Mouse (Mus musculus) olfactory bulb, adult 2 months (tissue): ENCODE data around the gene Gm38392. TPM values are rescaled to one million over a fixed set of nuclear protein-coding genes. Genes with fewer than 3 reads are reported as not detected.

Source experiments
- H3K27ac ChIP-seq: fragments of 200-500 bp; 2 replicates; pipeline ENCODE4 v1.5.1; 2012; ENCODE audit warnings: low read depth, low read length; ENCODE audit not compliant: insufficient read depth
- H3K4me1 ChIP-seq: fragments of 200-500 bp; 2 replicates; pipeline ENCODE4 v1.6.1; 2012; ENCODE audit warnings: low read length; ENCODE audit not compliant: control insufficient read depth, insufficient read depth
- H3K4me3 ChIP-seq: fragments of 200-500 bp; 2 replicates; pipeline ENCODE4 v1.5.1; 2012; ENCODE audit warnings: mild to moderate bottlenecking, low read depth, low read length, moderate library complexity; ENCODE audit not compliant: insufficient read depth
- CTCF ChIP-seq: fragments of 200-500 bp; IDR thresholded peaks from 2 replicates; pipeline ENCODE4 v1.5.1; 2012; ENCODE audit warnings: low read depth, mild to moderate bottlenecking, low read length, moderate library complexity; ENCODE audit not compliant: insufficient read depth
- POLR2A ChIP-seq: fragments of 200-500 bp; IDR thresholded peaks from 2 replicates; pipeline ENCODE4 v1.6.1; 2012; ENCODE audit warnings: mild to moderate bottlenecking, low read depth, low read length, moderate library complexity; ENCODE audit not compliant: insufficient read depth
- WGBS: fragments of 180-500 bp; shearing (Covaris S2); methylation state at CpG from one replicate; pipeline ENCODE4 v1.1.7; 2018; 5-methylcytosine and 5-hydroxymethylcytosine counted together
- polyA plus RNA-seq: library from polyadenylated mRNA; stranded (reverse); fragments of >200 nt; gene quantifications from 2 replicates; pipeline ENCODE4 v1.2.4, GENCODE M21; 2012; ENCODE audit warnings: low replicate concordance; ENCODE audit not compliant: missing spikeins, insufficient read depth, insufficient read length

Gene Gm38392
- polyA plus RNA-seq, 1 experiment: not detected

DNA sequence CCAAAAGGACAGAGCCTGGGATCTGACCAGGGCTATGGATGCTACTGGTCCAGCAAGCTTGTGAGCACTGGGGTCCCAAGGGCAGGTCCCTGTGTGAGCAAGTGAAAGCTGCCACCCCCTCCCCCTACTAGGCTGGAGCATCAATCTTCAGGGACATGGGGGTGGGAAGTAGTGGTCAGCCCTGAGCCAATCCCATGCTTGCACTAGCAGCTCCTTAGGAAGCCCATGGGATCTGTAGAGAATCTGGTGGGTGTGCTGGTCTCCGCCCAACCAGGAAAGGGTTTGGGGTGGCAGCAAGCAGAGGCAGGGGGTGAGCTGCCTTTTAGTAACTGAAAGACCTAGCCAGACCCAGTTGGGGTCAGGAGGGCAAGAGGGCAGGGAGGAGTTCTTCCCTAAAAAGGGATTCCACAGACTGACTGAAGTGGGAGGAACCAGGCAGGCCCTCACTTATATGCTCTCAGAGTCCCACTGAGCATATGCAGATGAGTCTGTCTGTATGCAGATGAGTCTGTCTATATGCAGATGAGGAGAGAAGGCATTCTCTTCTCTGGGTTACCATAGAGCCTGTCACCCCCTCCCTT, 55.9 kb downstream of the Gm38392 start:
- H3K27ac ChIP-seq: peak overlapping the region; percentile 7; the same call in 1 of the 2 replicates
- 43% methylated on average over 1 of the region's 1 CpGs for WGBS
- H3K4me1 ChIP-seq: peaks cover 50% of the 10 kb centered on the region
- no peak overlapping the region for H3K4me3 ChIP-seq
- no peak for TF ChIP-seq POLR2A
- TF ChIP-seq CTCF: no peak

DNA sequence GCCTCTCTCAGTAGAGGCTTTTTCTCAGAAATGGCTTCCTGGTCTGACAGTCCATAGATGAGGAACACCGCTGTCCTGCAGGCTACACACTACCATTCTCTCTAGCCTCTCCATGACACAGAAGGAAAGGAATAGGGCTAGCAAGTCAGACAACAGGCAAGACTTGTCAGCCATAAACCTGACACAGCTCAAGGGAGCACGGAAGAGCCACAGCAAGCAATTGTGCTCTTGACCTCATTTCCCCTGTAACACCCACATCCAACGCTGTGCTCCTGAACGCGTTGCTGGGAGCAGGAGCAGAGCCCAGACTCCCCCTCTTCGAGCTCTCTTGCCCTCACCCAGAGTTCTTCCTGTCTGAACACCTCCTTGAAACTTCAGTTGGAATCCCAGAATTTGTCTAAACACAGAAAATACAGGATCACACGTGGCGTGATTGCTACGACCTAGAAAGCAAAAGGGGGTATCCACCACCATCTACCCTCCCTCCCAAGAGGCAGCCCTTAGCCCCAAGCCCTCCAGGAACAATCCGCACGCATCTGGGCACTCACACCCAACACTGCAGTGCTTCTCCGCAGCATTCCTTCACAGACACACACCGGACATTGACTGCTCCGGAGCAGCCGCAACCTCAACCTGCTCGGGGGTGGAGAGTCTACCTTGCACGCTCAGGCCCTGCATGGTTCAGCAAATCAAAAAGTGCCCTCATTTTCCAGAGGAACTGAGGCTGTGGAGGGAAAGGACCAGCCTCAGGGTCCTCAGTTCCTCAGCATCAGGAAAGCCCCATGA, 56.6 kb downstream of the Gm38392 start:
- no peak for TF ChIP-seq CTCF
- TF ChIP-seq POLR2A: peak; percentile 31; the same call in 1 of the 2 replicates
- Histone ChIP-seq H3K4me1 (peaks cover 55% of the 10 kb centered on the region), H3K4me3 (no peak overlapping the region), H3K27ac (peak overlapping the region; percentile 7; the same call in 1 of the 2 replicates)
- WGBS: 30% methylated on average over 17 of the region's 17 CpGs

DNA sequence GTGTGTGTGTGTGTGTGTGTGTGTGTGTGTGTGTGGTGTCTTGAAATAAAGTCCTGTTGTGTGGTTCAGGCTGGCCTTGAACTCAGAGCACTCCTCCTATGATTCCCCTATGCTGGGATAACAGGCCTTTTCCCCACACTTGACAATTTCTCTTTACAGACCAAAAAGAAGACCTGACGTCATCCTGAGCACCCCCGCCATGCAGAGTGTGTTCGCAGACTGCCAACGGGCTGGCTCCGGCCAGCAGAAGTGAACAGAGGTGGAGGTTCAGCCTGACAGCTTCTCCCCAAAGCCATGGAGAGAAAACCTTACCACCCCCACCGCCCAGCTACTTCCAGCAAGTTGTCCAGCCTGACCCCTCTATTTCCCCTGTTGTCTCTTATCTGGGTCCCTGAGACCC, 57.5 kb downstream of the Gm38392 start:
- WGBS: 30% methylated on average over 6 of the region's 6 CpGs
- H3K27ac ChIP-seq: no peak overlapping the region
- TF ChIP-seq POLR2A (no peak), CTCF (no peak)
- no peak overlapping the region for H3K4me3 ChIP-seq
- H3K4me1 ChIP-seq: peaks cover 64% of the 10 kb centered on the region

DNA sequence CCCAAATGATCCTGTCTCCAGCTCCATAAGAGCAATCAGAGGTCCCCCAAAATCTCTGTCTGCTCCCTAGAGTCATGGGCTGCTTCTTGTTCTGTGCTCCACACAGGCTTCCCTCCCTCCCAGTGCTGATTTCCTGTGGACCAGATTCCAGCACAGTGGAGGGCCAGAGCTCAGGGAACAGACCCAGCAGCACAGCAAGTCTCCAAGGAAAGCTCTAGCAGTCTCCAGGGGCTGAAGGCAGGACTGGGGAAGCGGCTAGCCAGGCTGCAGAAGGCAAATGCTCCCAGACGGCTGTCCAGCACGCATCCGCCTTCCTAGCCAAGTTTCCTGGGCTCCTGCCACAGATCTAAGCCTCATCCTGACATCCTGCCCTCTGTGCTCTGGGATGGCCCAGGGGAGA, 58.1 kb downstream of the Gm38392 start:
- Histone ChIP-seq H3K27ac (peak overlapping the region; percentile 29; the same call in 1 of the 2 replicates), H3K4me1 (peaks cover 63% of the 10 kb centered on the region), H3K4me3 (no peak overlapping the region)
- 51% methylated on average over 4 of the region's 4 CpGs for WGBS
- no peak for TF ChIP-seq CTCF
- TF ChIP-seq POLR2A: no peak

DNA sequence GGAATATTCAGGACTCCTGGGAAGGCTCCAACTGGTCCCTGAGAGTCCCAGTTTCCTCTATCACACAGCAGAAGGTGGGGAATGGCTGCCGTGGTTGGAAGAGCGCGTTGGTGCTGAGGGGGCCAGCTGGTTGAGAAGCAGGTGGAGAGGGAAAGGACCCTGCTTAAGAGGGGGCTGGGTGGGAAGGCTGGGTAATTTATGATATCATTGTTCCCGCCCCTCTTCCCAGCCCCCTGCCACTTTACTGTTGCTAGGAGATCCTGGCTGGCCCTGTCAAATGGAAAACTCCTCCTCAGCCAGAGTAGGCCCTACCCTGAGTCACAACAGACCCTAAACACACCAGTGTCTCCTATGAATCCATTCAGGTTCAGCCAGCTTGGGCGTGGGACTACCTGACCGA, 59.0 kb downstream of the Gm38392 start:
- peaks cover 58% of the 10 kb centered on the region for H3K4me1 ChIP-seq
- TF ChIP-seq CTCF (no peak), POLR2A (no peak)
- no peak overlapping the region for H3K4me3 ChIP-seq
- H3K27ac ChIP-seq: no peak overlapping the region
- WGBS: 39% methylated on average over 6 of the region's 6 CpGs

DNA sequence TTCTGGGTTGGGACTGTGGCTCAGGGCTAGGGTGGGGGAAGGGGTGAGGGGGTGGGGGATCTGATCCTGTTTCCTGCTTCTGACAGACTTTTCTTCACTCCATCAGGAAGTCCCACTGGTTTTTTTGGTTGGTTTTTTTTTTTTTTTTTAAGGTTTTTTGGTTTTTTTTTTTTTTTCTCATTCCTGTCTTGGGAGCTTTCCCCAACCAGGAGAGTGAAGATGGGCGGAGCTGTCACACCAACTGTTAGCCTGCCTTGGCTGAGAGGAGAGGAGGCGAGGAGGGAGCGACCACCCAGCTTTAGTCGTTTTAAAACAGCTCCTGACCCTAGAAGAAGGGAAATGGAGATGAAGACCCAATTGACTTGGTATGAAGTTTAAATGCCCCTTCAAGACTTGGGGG, 59.8 kb downstream of the Gm38392 start:
- 43% methylated on average over 4 of the region's 4 CpGs for WGBS
- Histone ChIP-seq H3K4me3 (no peak overlapping the region), H3K27ac (no peak overlapping the region), H3K4me1 (peaks cover 61% of the 10 kb centered on the region)
- no peak for TF ChIP-seq POLR2A
- TF ChIP-seq CTCF: no peak

DNA sequence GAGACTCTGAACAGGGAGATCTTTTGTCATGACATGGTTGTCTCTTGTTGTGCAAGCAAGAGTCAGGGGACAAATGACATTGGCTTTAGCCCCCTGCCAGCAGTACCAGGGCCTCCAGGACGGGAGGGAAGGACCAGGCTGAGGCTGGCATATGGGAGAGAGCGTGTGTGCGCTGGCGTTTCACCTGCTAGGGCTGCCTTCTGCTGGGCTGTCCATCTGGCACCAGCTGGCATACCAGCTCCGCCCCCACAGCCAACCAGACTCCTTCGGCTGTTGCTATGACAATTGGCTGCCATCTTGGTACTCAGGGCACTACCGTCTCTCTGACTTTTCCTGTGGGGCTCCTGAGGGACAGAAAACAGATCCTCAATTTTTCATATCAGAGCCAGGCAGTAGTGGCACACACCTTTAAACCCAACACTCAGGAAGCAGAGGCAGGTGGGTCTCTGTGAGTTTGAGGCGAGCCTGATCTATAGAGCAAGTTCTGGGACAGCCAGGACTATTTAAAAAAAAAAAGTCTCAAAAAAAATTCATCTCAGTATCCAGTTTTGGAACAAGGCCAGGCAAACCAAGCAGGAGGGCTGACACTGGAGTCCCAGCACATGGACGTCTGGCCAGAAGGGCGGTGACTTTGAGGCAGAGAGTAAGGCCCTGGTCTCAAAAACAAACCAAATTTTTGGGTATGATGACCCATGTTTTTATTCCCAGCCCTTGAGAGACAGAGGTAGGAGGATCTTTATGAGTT, 60.7 kb downstream of the Gm38392 start:
- TF ChIP-seq POLR2A (no peak), CTCF (no peak)
- peaks cover 63% of the 10 kb centered on the region for H3K4me1 ChIP-seq
- WGBS: 46% methylated on average over 10 of the region's 10 CpGs
- no peak overlapping the region for H3K4me3 ChIP-seq
- H3K27ac ChIP-seq: no peak overlapping the region

DNA sequence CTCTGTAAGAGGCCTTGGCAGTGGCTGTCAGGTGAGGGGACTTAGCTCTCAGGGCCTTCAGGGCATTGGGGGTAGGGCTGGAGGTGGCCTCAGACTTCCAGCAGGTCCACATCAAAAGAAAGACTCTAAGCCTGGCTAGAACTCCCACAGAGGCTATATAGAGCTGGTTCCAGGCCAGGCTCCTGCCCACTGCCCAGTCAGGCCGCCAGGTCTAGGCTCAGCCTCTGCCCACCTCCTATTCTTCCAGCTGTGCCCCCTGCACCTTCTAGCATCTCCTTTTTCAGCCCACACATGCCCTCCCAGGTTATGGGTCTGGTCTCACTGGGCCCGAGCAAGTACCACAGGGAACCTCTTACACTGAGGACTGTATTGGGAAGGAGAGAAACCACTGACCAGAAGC, 62.1 kb downstream of the Gm38392 start:
- Histone ChIP-seq H3K27ac (0 out of 2 replicates have a peak overlapping the region, but pooled peaks have one; percentile 9), H3K4me1 (peaks cover 59% of the 10 kb centered on the region), H3K4me3 (no peak overlapping the region)
- TF ChIP-seq CTCF (no peak), POLR2A (no peak)
- 60% methylated on average over 2 of the region's 2 CpGs for WGBS

DNA sequence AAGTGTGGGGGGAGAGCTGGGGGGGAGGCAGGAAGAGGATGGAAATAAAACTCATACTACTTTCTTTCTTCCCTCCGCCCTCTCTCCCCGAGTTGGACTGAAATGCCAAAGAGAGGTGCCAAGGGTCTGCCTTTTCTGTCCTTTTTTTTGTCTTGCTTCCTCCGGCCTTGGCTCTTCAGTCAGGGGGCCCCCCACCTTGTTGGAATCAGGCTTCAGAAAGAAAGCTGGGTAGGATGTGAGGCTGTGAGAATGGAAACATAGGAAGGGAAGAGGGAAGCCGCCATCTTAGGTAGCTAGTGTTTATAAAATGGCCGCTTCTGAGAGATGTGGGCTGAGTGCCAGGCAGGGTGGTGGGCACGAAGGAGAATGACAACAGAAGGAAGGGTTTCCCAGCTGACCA, 64.6 kb downstream of the Gm38392 start:
- H3K27ac ChIP-seq: peak overlapping the region; percentile 14
- TF ChIP-seq CTCF: no peak
- no peak for TF ChIP-seq POLR2A
- WGBS: 37% methylated on average over 6 of the region's 6 CpGs
- no peak overlapping the region for H3K4me3 ChIP-seq
- H3K4me1 ChIP-seq: peaks cover 46% of the 10 kb centered on the region
